ENCODE assay signal across 8 mouse cellular contexts in genomic region chr10:78042697-78043405, GRCm38 (mm10). TPM values are rescaled to one million over a fixed set of nuclear protein-coding genes. Genes with fewer than 3 reads are reported as not detected.
DNase-seq lines count a peak whose midpoint lies in the region; ATAC-seq lines count a peak whose summit lies in the region.

No protein-coding gene starts in this region.

- H3K4me1 ChIP-seq in kidney, embryonic 16.5 days (ENCODE audit: insufficient read depth, low read length): peaks cover 8% of the 10 kb centered on the region
- H3K4me1 ChIP-seq in forebrain, embryonic 12.5 days: no peaks in the 10 kb centered on the region; the same call in 1 of the 2 replicates
- H3K4me1 ChIP-seq in neural tube, embryonic 14.5 days (ENCODE audit: control insufficient read depth, insufficient read depth, low read length): no peaks in the 10 kb centered on the region

- H3K27ac ChIP-seq in kidney, embryonic 16.5 days (ENCODE audit: low read length): no peak overlapping the region
- H3K27ac ChIP-seq in forebrain, embryonic 12.5 days: no peak overlapping the region
- H3K27ac ChIP-seq in neural tube, embryonic 14.5 days (ENCODE audit: low read depth, low read length): no peak overlapping the region

- H3K9me3 ChIP-seq in kidney, embryonic 16.5 days (ENCODE audit: low read length): no peaks in the 10 kb centered on the region
- no peaks in the 10 kb centered on the region for H3K9me3 ChIP-seq in forebrain, embryonic 12.5 days
- no peaks in the 10 kb centered on the region for H3K9me3 ChIP-seq in neural tube, embryonic 14.5 days (ENCODE audit: control insufficient read depth, low read length)

- whole genome bisulfite sequencing in kidney, embryonic 16.5 days: 58% methylated on average over 14 of the region's 14 CpGs
- WGBS in forebrain, embryonic 12.5 days: 62% methylated on average over 14 of the region's 14 CpGs
- WGBS in neural tube, embryonic 14.5 days: 66% methylated on average over 14 of the region's 14 CpGs

- no peak overlapping the region; the same call in 1 of the 2 replicates for H3K9ac ChIP-seq in kidney, embryonic 16.5 days (replicated peaks; ENCODE audit: low read length)
- no peak overlapping the region for H3K9ac ChIP-seq in forebrain, embryonic 12.5 days
- no peak overlapping the region for H3K9ac ChIP-seq in neural tube, embryonic 14.5 days (replicated peaks; ENCODE audit: low read depth, low read length)

- intact Hi-C loops in left cerebral cortex, postnatal 14 days (cut with DNase I): no loop called here

- H3K4me3 ChIP-seq in kidney, embryonic 16.5 days (ENCODE audit: low read length): peak overlapping the region; percentile 30
- peak overlapping the region; percentile 29 for H3K4me3 ChIP-seq in forebrain, embryonic 12.5 days (replicated peaks)
- H3K4me3 ChIP-seq in neural tube, embryonic 14.5 days (ENCODE audit: low read depth, low read length): peak overlapping the region; percentile 16; the same call in 1 of the 2 replicates

- peak overlapping the region; percentile 57 for H3K4me2 ChIP-seq in kidney, embryonic 16.5 days (replicated peaks; ENCODE audit: low read depth, low read length)
- peak overlapping the region; percentile 52 for H3K4me2 ChIP-seq in forebrain, embryonic 12.5 days
- peak overlapping the region; percentile 42 for H3K4me2 ChIP-seq in neural tube, embryonic 14.5 days (ENCODE audit: low read depth, low read length)

- DNase-seq in kidney, adult 9 months: no peak
- DNase-seq in left cerebral cortex, postnatal 14 days (ENCODE audit: low spot score in 2 of 2): peak; percentile 55 to 68
- DNase-seq in lung, postnatal 25 days (ENCODE audit: low spot score): no peak
- DNase-seq in kidney, postnatal 4 days: no peak

- no peaks in the 10 kb centered on the region for H3K36me3 ChIP-seq in kidney, embryonic 16.5 days (ENCODE audit: insufficient read depth, low read length)
- H3K36me3 ChIP-seq in forebrain, embryonic 12.5 days (replicated peaks): no peaks in the 10 kb centered on the region
- H3K36me3 ChIP-seq in neural tube, embryonic 14.5 days (ENCODE audit: control insufficient read depth, insufficient read depth, low read length): no peaks in the 10 kb centered on the region

- 0 out of 2 replicates have a peak, but pooled peaks have one; percentile 32 for ATAC-seq in kidney, embryonic 16.5 days (ENCODE audit: low FRiP score, low TSS enrichment)
- ATAC-seq in forebrain, embryonic 12.5 days (ENCODE audit: low FRiP score): no peak
- ATAC-seq in neural tube, embryonic 14.5 days (ENCODE audit: low read depth): peak; percentile 44; the same call in 1 of the 2 replicates
- ATAC-seq in CD4-positive, CD25-positive, alpha-beta regulatory T cell, adult 4 months: no peak

- H3K27me3 ChIP-seq in kidney, embryonic 16.5 days (ENCODE audit: insufficient read depth, low read length): no peaks in the 10 kb centered on the region
- peaks cover 7% of the 10 kb centered on the region; the same call in 1 of the 2 replicates for H3K27me3 ChIP-seq in forebrain, embryonic 12.5 days
- H3K27me3 ChIP-seq in neural tube, embryonic 14.5 days (ENCODE audit: control insufficient read depth, insufficient read depth, low read length): no peaks in the 10 kb centered on the region

RNA-seq across cellular contexts. Expression of gene Aire, which starts 0.6 kb away (rescaled TPM):
- 1.7 and 2.1 TPM in 2 replicates for polyA plus RNA-seq in kidney, embryonic 16.5 days (2015; fragmentation: Nextera tagmentation; extraction: Ambion mirVana)
- 0.11 and 0.19 TPM in 2 replicates for polyA plus RNA-seq in forebrain, embryonic 12.5 days (2016; fragmentation: Nextera tagmentation; extraction: Ambion mirVana)
- under 1 TPM in 1 of 2 experiments, not detected in 1; 0.27 TPM for total RNA-seq in left cerebral cortex, postnatal 14 days (2021)
- 0.21 TPM in 2 replicates for polyA plus RNA-seq in neural tube, embryonic 14.5 days (2014; fragmentation: Nextera tagmentation; extraction: Ambion mirVana)
- under 1 TPM in 1 of 2 experiments, not detected in 1; 0.33 TPM for polyA plus RNA-seq in CD4-positive, CD25-positive, alpha-beta regulatory T cell, adult 4 months (2017; shearing (Covaris generic))

RNA-seq across cellular contexts. Expression of gene Dnmt3l, which starts 1.1 kb away (rescaled TPM):
- polyA plus RNA-seq in kidney, embryonic 16.5 days (2015; fragmentation: Nextera tagmentation; extraction: Ambion mirVana): 0.49 and 1.2 TPM in 2 replicates
- polyA plus RNA-seq in forebrain, embryonic 12.5 days (2016; fragmentation: Nextera tagmentation; extraction: Ambion mirVana): not detected in 2 replicates
- under 1 TPM in 1 of 2 experiments, not detected in 1; 0.33 TPM for total RNA-seq in left cerebral cortex, postnatal 14 days (2021)
- polyA plus RNA-seq in neural tube, embryonic 14.5 days (2014; fragmentation: Nextera tagmentation; extraction: Ambion mirVana): not detected in 2 replicates
- not detected for polyA plus RNA-seq in CD4-positive, CD25-positive, alpha-beta regulatory T cell, adult 4 months (2017; shearing (Covaris generic))

RNA-seq across cellular contexts. Expression of gene Icosl, which starts 26.3 kb away (rescaled TPM):
- 8.5 and 9.5 TPM in 2 replicates for polyA plus RNA-seq in kidney, embryonic 16.5 days (2015; fragmentation: Nextera tagmentation; extraction: Ambion mirVana)
- polyA plus RNA-seq in forebrain, embryonic 12.5 days (2016; fragmentation: Nextera tagmentation; extraction: Ambion mirVana): 1.3 and 1.4 TPM in 2 replicates
- 1 to 10 TPM; 1.4 to 1.9 TPM for total RNA-seq in left cerebral cortex, postnatal 14 days (2021)
- polyA plus RNA-seq in neural tube, embryonic 14.5 days (2014; fragmentation: Nextera tagmentation; extraction: Ambion mirVana): 0.56 and 1.1 TPM in 2 replicates
- 10 to 100 TPM in 1 of 2 experiments, 1 to 10 TPM in 1; 8.8 to 19.3 TPM for polyA plus RNA-seq in CD4-positive, CD25-positive, alpha-beta regulatory T cell, adult 4 months (2017; shearing (Covaris generic))

RNA-seq across cellular contexts. Expression of gene Pfkl, which starts 33.0 kb away (rescaled TPM):
- 190 and 194 TPM in 2 replicates for polyA plus RNA-seq in kidney, embryonic 16.5 days (2015; fragmentation: Nextera tagmentation; extraction: Ambion mirVana)
- polyA plus RNA-seq in forebrain, embryonic 12.5 days (2016; fragmentation: Nextera tagmentation; extraction: Ambion mirVana): 134 and 135 TPM in 2 replicates
- total RNA-seq in left cerebral cortex, postnatal 14 days (2021): 100 to 1,000 TPM; 117 to 120 TPM
- polyA plus RNA-seq in neural tube, embryonic 14.5 days (2014; fragmentation: Nextera tagmentation; extraction: Ambion mirVana): 83.2 and 93.9 TPM in 2 replicates
- 100 to 1,000 TPM in 1 of 2 experiments, 10 to 100 TPM in 1; 60.6 to 118 TPM for polyA plus RNA-seq in CD4-positive, CD25-positive, alpha-beta regulatory T cell, adult 4 months (2017; shearing (Covaris generic))

Comparison
In these comparisons a context has a peak if more than half of its experiments do, and no peak if none do; other contexts are left out.
1. ATAC-seq: peak in kidney, embryonic 16.5 days (single experiment) and neural tube, embryonic 14.5 days (single experiment); none in forebrain, embryonic 12.5 days (single experiment) and CD4-positive, CD25-positive, alpha-beta regulatory T cell, adult 4 months (single experiment).
2. DNase-seq: peak in left cerebral cortex, postnatal 14 days (2 of 2); none in kidney, adult 9 months (single experiment), lung, postnatal 25 days (single experiment) and kidney, postnatal 4 days (0 of 2).
3. Peak in every context shown above with its lines, with median percentiles within 50 percentile points of each other: H3K4me2 ChIP-seq and H3K4me3 ChIP-seq.